Mouse (Mus musculus) thymus, adult 2 months (tissue): Measurements from ENCODE around the gene Nrxn2.

Experiments used
- CTCF ChIP-seq: fragments of 200-500 bp; IDR thresholded peaks from 2 replicates; pipeline ENCODE4 v1.5.1; 2012; ENCODE audit warnings: mild to moderate bottlenecking, control low read depth, low read length, moderate library complexity, borderline replicate concordance; ENCODE audit not compliant: control insufficient read depth, poor library complexity, insufficient read depth; ENCODE audit errors: extremely low read depth
- POLR2A ChIP-seq: fragments of 200-500 bp; IDR thresholded peaks from 2 replicates; pipeline ENCODE4 v1.6.1; 2012; ENCODE audit warnings: mild to moderate bottlenecking, low read length, control low read depth, moderate library complexity; ENCODE audit not compliant: control insufficient read depth, poor library complexity, insufficient read depth; ENCODE audit errors: extremely low read depth

- no peak for TF ChIP-seq POLR2A
- TF ChIP-seq CTCF = no peak
These were observed 91.3 kb downstream of the Nrxn2 start for GRCm38 (mm10) chr19:6509881-6510280.
